Mouse (Mus musculus) gastrocnemius, adult 2 months (tissue): ENCODE results near the gene Ddx19b. TPM values are rescaled to one million over a fixed set of nuclear protein-coding genes. Genes with fewer than 3 reads are reported as not detected.
A peak's percentile ranks its signal among the peaks of the same experiment; 100 is the strongest.
"Not testable (repeated sequence)": the region's sequence is repeated elsewhere in the genome, so short reads cannot be mapped to it uniquely, and the experiment has no call there.

Experiments used
- DNase-seq: peaks from one replicate; pipeline ENCODE4 v3.0.0; 2022
- H3K27ac ChIP-seq: fragments of 200-600 bp; 2 replicates; pipeline ENCODE4 v1.8.1; 2022; ENCODE audit warnings: mild to moderate bottlenecking
- H3K4me3 ChIP-seq: fragments of 200-600 bp; 2 replicates; pipeline ENCODE4 v1.8.1; 2022; ENCODE audit warnings: mild to moderate bottlenecking, moderate library complexity
- CTCF ChIP-seq: fragments of 200-600 bp; IDR thresholded peaks from 2 replicates; pipeline ENCODE4 v1.8.1; 2022; ENCODE audit warnings: antibody characterized with exemption, mild to moderate bottlenecking, moderate library complexity
- intact Hi-C: fragments of 180-260 bp; cut with DNase I; formaldehyde crosslinking; loops from one replicate; pipeline ENCODE4 v1.15.1; 2025
- long read RNA-seq, 2 experiments: library from polyadenylated mRNA; stranded (forward); transcript quantifications; one replicate each; pipeline ENCODE4 v2.0.0; 2021
- total RNA-seq, 2 experiments: library from RNA; stranded (reverse); gene quantifications; 2 replicates each; pipeline ENCODE4 v1.2.3; 2021

The Ddx19b gene
- total RNA-seq = 10 to 100 TPM; 11.4 to 13.0 TPM
- long read RNA-seq, experiment 1, full-length matches to known transcripts = 7 of 8 reads
- long read RNA-seq, experiment 1, partial matches to known transcripts = 0 of 8 reads
- long read RNA-seq, experiment 1, other reads (novel, unspliced or antisense) = 1 of 8 reads
- long read RNA-seq, experiment 2, full-length matches to known transcripts = 5 of 8 reads
- long read RNA-seq, experiment 2, partial matches to known transcripts = 0 of 8 reads
- long read RNA-seq, experiment 2, other reads (novel, unspliced or antisense) = 3 of 8 reads

DNA sequence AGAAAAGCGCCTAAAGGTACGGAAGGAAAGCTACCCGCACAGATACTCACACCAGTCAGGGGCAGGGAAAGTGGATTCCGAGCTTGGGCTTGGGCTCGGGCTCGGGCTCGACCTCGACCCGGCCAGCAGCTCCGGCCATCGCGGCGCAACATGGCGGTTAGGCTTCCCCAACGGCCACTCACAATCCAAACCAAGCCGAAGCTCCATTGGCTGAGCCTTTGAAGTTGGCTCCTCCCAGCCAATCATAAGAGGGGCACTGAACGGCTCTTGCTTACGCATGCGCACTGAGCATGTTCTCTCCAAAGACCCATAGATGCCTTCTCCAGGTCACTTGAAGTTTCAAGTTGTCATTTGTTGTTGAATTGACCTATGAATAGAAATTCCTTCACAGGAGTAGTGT lies at the start of gene Ddx19b:
Gene Ddx19b (minus strand): TSS at position 180 of the 400 bp plus-strand sequence.
- intact Hi-C loops = no loop called here
- Histone ChIP-seq H3K27ac (no peak within 1 kb of the TSS), H3K4me3 (no peak within 1 kb of the TSS)
- no peak for TF ChIP-seq CTCF
- no peak for DNase-seq

DNA sequence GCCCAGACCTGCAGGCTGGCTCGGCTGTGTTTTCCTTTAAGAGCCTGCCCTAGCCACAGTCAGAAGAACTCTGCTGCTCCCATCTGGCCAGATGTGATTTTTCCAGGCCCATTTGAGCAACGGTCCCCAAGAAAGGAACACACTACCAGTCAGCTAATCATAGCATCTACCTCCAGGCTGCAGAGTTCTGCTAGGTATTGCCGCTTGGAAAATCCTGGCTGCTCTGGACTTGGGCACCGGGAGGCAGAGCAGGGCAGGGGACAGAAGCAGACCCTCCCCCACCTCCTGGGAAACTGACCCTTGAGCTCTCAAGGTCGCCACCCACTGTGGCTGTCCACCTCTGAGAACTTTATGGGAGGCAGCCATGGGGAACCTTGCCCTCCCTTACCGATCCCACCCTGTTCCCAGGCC lies 48.3 kb upstream of the Ddx19b start:
- Histone ChIP-seq H3K4me3 (no peak overlapping the region), H3K27ac (peak overlapping the region; percentile 60; the same call in 1 of the 2 replicates)
- peak; percentile 67 for TF ChIP-seq CTCF
- peak; percentile 56 for DNase-seq
- intact Hi-C loops = loop anchor here (10.0 kb wide), 2 partner anchors 185 to 335 kb away; no protein-coding TSS in a partner anchor

DNA sequence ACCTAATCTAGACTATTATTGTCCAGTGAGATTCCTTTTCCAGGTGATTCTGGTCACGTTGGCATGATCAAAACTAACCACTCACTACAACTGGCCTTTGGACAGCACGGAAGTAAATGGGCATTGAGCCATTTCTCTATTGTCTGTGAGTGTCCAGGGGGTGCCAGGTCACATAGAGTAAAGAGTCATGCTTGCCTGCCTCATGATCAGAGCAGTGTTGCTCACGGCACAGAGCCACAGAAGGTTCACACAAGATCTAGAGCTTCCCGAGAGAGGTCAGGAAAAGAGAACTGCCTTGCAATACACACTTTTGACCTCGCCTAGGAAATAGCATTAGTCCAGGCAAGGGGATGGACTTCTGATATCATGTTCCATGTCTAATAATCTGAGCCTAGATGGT lies 47.9 kb upstream of the Ddx19b start:
- DNase-seq = no peak
- TF ChIP-seq CTCF = no peak
- Histone ChIP-seq H3K4me3 (no peak overlapping the region), H3K27ac (peak overlapping the region; percentile 60)
- intact Hi-C loops = loop anchor here (10.0 kb wide), 1 partner anchor 185 kb away; no protein-coding TSS in a partner anchor

DNA sequence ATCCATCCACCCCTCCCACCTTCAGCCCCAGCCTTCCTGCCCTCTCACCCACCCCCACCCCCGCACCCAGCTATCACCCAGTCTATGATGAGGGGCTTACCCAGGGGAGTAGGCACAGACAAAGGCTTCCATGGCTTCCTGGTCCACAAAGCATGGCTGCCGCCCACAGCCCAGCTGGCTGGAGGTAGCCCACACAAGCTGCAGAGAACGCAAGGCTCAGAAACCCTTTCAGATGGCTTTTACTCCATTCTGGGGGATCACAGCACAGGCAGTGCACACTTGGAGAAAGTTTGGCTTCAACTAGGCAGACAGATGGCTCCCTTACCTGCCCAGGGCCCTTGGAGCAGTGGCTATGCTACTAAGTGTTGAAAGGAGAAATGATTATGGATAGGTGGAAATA lies 44.4 kb upstream of the Ddx19b start:
- Histone ChIP-seq H3K27ac (no peak overlapping the region), H3K4me3 (no peak overlapping the region)
- intact Hi-C loops = loop anchor here (10.0 kb wide), 1 partner anchor 181 kb away; no protein-coding TSS in a partner anchor
- no peak for TF ChIP-seq CTCF
- DNase-seq = no peak

DNA sequence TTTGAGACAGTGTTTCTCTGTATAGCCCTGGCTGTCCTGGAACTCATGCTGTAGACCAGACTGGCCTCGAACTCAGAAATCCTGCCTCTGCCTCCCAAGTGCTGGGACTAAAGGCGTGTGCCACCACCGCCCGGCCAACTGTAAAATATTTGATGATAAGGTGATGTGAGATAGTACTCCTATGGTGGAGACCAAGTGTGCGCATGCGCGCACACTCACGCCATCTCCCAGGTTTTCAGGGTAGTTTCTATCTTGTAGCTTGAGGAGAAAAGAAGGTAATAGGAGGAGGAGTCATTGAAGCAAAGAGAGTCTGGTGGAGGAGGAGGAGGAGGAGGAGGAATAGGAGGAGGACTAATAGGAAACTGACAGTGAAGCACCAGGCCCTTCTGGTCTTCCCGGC lies 37.1 kb upstream of the Ddx19b start:
- DNase-seq, H3K4me3 ChIP-seq, H3K27ac ChIP-seq, intact Hi-C loops: not testable (repeated sequence)

DNA sequence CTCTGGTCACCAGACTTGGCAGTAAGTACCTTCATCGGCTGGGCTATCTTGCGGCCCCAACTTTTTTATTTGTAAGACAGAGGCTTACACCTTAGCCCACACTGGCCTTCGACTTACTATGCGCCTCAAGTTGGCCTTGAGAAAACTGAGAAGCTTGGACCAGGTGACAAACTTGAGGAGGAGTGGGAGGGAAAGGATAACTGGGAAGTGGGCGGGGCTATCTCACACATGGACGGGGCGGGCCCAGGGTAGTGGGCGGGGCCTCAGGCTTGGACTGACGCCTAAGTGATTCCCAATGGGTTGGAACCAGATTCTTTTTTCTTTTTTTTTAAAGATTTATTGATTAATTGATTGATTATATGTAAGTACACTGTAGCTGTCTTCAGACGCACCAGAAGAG lies 35.9 kb upstream of the Ddx19b start:
- Histone ChIP-seq H3K4me3 (no peak overlapping the region), H3K27ac (no peak overlapping the region)
- TF ChIP-seq CTCF = no peak
- intact Hi-C loops = no loop called here
- no peak for DNase-seq

DNA sequence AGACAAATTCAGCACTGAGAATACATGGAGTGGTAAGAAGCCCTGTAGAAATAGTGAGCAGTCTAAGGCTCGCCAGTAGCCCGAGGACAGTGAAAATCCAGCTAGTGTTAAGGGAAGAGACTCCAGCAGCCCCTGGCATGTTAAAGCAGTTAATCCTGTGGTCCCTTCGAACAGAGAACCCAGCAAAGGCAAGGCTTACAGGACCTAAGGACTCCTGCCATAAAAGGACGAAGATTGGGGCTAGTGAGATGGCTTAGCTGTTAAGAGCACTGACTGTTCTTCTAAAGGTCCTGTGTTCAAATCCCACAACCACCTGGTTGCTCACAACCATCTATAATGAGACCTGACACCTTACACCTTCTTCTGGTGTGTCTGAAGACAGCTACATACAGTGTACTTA lies 34.8 kb upstream of the Ddx19b start:
- TF ChIP-seq CTCF = no peak
- no peak for DNase-seq
- intact Hi-C loops = no loop called here
- Histone ChIP-seq H3K27ac (no peak overlapping the region), H3K4me3 (no peak overlapping the region)

DNA sequence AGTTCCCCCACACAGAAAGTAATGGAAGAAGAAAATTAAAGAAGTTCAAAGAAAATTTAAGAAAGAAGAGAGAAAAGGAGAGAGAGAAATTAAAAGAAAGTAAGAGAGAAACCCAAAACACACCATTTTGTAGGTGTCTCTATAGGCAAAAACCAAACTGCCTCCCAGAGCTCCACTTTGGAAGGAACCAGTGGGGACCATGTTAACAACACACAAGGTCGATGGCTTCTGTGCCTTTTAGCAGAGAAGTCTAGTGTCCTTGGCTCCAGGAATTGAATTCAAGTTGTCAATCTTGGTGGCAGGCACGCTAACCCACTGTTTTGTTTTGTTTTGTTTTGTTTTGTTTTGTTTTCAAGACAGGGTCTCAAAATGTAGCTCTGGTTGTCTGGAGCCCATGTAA lies 31.3 kb upstream of the Ddx19b start:
- TF ChIP-seq CTCF = no peak
- intact Hi-C loops = no loop called here
- Histone ChIP-seq H3K4me3 (peak overlapping the region; percentile 77), H3K27ac (no peak overlapping the region)
- no peak for DNase-seq

DNA sequence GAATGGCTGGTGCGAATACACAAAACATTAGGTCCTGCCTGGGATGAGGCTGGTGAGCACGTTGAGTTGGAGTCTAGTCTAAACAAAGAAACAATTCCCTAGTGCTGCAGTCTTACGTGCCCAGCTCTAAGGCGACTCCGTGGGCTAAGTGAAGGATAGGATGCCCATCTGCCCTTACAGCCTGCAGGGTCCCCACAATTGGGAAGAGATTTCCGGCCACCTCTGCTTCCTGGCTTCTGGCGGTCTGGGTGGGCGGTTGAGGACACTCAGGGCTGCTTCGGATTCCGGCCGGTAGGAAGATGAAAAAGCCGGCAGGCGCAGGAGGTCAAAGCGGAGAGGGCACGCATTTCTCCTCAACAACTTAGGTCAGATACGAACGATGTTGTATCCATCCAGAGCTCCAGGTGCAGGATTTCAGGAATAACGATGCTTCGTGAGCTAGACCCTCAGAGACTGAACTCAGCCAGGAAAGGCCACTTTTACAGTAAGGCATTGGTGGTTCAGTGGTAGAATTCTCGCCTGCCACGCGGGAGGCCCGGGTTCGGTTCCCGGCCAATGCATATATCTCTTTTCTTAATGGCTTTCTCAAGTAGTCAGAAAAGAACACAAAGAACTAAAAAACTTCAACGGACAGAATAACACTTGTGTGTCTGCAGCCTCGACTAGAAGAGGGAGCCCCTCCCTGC lies 30.7 kb upstream of the Ddx19b start:
- intact Hi-C loops = no loop called here
- peak overlapping the region; percentile 77 for H3K4me3 ChIP-seq
- 0 out of 2 replicates have a peak overlapping the region, but pooled peaks have one; percentile 29 for H3K27ac ChIP-seq
- DNase-seq = peak; percentile 82
- no peak for TF ChIP-seq CTCF

DNA sequence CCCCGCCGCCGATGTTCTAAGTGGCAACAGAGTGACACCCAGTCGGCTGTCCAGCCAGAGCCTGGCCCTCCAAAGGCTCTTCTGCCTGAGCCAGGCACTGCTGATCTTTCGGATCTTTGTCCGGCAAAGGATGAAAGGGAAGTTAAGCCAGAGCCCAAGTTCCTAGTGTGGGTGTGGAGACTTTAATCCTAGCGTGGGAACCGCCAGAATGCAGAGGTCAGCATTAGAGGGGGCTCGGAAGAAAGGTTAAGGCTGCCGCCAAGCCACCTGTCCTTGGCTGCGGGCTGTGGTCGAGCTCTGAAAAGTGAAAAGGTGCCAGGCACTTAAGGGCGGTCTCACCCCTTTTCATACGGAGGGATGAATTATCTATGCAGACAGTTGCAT lies 30.1 kb upstream of the Ddx19b start:
- peak overlapping the region; percentile 77 for H3K4me3 ChIP-seq
- peak overlapping the region; percentile 29; the same call in 1 of the 2 replicates for H3K27ac ChIP-seq
- no peak for DNase-seq
- no peak for TF ChIP-seq CTCF
- intact Hi-C loops = no loop called here

DNA sequence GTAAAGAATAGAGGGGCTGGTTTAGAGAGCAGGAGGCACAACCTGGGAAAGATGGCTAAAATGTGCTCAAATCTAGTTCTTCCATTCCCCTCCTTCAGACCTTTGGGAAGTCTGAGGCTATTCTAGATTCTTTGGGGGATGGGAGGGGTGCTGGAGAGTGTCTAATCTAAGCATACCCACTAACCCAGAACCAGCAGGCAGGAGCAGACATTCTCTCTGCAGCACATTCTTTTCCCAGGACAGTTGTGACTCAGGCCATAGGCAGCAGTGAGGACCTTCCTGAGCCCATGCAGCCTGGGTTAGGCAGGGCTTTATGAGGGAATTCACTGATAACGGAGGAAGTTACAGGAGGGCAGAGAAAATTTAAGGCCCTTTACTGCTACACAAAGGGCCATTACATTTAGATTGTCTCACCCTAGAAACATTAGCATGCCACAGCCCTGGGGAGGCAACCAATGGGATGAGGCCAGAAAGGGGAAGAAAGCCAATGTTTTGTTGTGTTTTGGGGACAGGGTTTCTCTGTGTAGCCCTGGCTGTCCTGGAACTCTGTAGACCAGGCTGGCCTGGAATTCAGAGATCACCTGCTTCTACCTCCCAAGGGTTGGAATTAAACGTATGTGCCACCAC lies 27.5 kb upstream of the Ddx19b start:
- intact Hi-C loops = loop anchor here (5.0 kb wide), 1 partner anchor 33 kb away; the partner anchor contains the start of genes Clec18a and Pdpr
- no peak for DNase-seq
- Histone ChIP-seq H3K4me3 (no peak overlapping the region), H3K27ac (no peak overlapping the region)
- no peak for TF ChIP-seq CTCF

DNA sequence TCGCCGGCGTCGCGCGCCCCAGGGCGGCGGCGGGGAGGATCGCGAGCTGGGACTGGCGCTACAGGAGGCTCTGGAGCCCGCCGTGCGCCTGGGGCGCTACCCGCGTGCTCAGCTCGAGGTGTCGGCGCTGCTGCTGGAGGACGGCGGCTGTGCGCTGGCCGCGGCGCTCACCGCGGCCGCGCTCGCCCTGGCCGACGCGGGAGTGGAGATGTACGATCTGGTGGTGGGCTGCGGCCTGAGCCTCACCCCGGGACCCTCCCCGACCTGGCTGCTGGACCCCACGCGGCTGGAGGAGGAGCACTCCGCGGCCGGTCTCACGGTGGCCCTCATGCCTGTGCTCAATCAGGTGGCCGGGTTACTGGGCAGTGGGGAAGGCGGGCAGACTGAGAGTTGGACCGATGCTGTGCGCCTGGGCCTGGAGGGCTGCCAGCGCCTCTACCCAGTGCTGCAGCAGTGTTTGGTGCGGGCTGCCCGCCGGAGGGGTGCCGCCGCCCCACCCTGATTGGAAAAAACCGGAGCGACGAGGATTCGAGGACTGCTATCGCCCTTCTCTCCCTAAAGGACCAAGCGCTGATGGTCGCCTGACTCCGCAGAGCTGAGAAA lies 25.2 kb upstream of the Ddx19b start:
- no peak for TF ChIP-seq CTCF
- DNase-seq = peak; percentile 56
- peak overlapping the region; percentile 86 for H3K27ac ChIP-seq
- H3K4me3 ChIP-seq = peak overlapping the region; percentile 84
- intact Hi-C loops = loop anchor here (5.0 kb wide), 1 partner anchor 36 kb away; the partner anchor contains the start of genes Clec18a and Pdpr

DNA sequence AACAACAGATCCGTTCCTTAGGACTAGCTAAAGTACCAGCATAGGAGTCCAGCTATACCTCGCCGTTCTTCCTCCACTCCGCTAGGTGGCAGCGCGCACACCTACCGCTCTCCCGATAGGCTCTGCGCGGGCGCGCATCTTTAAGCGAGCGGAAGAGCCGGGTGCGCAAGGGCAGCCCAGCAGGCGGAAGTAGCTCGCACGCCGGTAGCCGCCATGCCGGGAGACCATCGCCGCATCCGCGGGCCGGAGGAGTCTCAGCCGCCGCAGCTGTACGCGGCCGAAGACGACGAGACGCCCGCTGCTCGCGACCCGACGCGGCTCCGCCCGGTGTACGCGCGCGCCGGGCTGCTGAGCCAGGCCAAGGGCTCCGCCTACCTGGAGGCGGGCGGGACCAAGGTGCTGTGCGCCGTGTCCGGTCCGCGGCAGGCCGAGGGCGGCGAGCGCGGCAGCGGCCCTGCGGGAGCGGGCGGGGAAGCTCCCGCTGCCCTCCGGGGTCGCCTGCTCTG lies 24.7 kb upstream of the Ddx19b start, which contains the start of gene Exosc6:
Gene Exosc6 (plus strand): TSS at position 182 of the 506 bp plus-strand sequence.
- TF ChIP-seq CTCF = peak; percentile 96
- intact Hi-C loops = loop anchor here (5.0 kb wide), 1 partner anchor 36 kb away; the partner anchor contains the start of genes Clec18a and Pdpr

More for the DNA sequence above, 24.7 kb upstream of the Ddx19b start, which contains the start of gene Exosc6:
- H3K27ac ChIP-seq = peak within 1 kb of the TSS; percentile 86
- peak; percentile 93 for DNase-seq
- H3K4me3 ChIP-seq = peak within 1 kb of the TSS; percentile 84
